Mouse (Mus musculus) CH12F3 (cell line): ENCODE results near the gene Mkks.

ENCODE experiments used
- in situ Hi-C: fragments of 300-500 bp; cut with MboI; formaldehyde crosslinking; loops from 2 replicates; pipeline ENCODE4 v1.14.3; 2020; ENCODE audit warnings: low sequenced_read_pairs

Gene Mkks

DNA sequence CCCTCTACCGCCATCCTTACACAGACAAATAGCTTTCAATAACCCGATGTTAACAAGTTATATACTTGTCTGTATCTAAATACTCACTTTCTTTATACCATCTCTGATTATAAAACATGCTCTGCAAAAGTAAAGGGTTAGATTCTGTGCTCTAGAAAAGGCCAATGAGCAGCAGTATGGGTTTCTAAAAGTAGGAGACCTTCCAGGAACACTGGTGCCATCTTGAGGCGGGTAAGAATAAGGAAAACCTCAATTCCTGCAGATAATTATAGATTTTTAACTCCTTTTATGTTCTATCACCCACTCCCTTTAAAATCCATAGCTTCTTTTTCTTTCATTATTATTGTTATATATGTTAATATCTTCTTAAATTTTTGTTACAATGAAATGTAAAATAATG lies 55.3 kb downstream of the Mkks start:
- in situ Hi-C loops = no loop called here

DNA sequence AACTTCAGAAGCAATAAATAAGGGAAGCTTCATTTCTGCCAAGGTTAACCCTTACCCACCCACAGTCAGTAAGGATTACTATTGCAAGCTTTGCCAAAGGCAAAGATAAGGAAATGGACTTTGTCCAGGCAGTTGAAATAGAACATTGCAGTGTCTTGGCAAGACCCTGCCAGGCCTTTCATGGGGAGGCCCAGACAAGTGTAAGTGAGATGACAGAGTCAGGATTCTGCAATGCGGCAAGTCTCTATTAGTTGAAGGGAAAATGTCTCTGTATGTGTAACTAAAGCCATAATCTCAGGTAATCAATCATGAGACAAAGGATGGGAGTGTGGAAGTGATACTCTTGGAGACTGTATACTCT lies 56.5 kb downstream of the Mkks start:
- in situ Hi-C loops = no loop called here

DNA sequence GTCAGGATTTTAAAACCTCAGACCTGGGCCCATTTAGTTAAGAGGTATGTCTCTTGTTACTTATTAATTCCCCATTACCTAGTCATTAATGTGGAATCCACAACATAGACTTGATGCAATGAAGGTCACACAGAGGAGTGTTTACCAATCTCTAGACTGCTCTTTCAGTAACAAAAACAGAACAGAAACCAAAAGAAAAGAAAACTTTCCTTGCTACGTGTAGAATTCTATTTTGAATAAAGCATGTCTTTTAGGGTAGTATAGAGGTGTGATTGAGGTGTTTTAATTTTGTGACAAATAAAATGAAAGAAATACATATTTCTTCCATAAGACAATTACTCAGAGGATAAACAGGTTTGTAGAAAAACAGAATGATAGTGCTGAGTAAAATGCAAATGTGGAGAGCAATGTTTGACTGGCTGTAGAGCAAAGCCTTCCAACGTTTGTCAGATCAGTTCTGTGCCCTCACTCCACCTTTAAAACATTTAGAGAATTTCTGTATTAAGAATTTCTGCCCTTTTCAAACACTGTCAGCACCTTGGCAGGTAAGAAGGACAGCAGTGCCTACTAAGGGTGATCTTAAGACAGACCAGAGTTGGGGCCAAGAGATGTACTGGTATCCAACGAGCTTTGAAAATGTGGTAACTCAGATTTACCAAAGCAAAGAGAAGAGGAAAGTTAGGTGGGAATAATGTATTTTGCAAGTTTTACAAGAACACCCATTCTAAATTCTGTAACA lies 57.0 kb downstream of the Mkks start:
- in situ Hi-C loops = no loop called here

DNA sequence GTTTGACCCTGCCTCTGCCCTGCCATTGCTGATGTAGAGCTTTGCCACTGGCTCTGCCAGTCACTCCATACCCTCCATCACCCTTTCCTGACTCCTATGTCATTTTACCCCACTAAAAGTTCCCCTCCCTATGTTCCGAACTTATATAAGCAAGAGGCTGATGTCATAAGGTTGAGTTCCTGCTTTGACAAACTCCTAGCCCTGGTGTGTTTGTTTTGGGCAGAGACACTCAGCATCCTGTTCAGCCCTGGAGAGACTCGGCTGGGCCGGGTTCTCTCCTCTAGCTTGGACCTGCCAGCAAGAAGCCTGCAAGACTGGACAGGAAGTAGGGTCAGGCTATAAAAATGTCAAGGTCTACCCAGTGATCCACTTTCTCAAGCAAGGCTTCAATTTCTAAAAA lies 58.3 kb downstream of the Mkks start:
- in situ Hi-C loops = no loop called here

DNA sequence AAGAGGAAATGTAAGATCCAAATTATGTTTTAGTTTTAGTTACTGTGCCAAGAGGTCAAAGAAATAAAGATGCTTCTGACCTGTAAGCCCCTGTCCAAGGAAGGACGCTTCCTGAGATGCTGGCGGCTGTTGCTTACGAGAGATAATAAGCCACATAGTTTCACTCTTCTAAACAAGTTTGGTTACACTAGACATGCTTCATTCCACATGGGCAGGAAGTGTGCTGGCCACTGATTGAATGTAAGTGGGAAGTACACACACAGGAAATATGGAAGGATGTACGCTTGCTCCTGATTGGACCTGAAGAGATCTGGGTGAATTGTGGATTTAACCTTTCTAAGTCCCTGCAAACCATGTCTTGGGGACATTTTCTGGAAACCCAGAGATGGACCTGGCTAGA lies 63.6 kb downstream of the Mkks start:
- in situ Hi-C loops = no loop called here
